Mouse (Mus musculus): ENCODE results near the gene Cyb5r4. TPM values are rescaled to one million over a fixed set of nuclear protein-coding genes. Genes with fewer than 3 reads are reported as not detected.
"Not testable (repeated sequence)": the region's sequence is repeated elsewhere in the genome, so short reads cannot be mapped to it uniquely, and the experiment has no call there.

Gene Cyb5r4
- polyA plus RNA-seq, 1 experiment from 2014 or later, result 42.6 TPM

GRCm38 (mm10) chr9:87049425-87049824, 27.6 kb downstream of the Cyb5r4 start:
- no peak for TF ChIP-seq CTCF (IDR thresholded peaks at IDR 0.05)
- no peaks in the 10 kb centered on the region for H3K9me3 ChIP-seq (ENCODE audit: low read length)
- no peak overlapping the region for H3K4me2 ChIP-seq (replicated peaks; ENCODE audit: low read depth, low read length)
- H3K36me3 ChIP-seq (ENCODE audit: insufficient read depth, low read length), result 0 out of 2 replicates have a peak, but pooled peaks cover 5% of the 10 kb centered on the region
- ATAC-seq (no peak), DNase-seq (ENCODE audit: low spot score) (peak; percentile 29)
- H3K27ac ChIP-seq (ENCODE audit: low read length), result no peak overlapping the region
- WGBS, result 74% methylated on average over 4 of the region's 4 CpGs
- H3K27me3 ChIP-seq (replicated peaks; ENCODE audit: insufficient read depth, low read length), result no peaks in the 10 kb centered on the region
- no peak overlapping the region for H3K4me3 ChIP-seq (ENCODE audit: low read depth, low read length)
- H3K4me1 ChIP-seq (ENCODE audit: insufficient read depth, low read depth, low read length), result no peaks in the 10 kb centered on the region
- no peak overlapping the region for H3K9ac ChIP-seq (replicated peaks; ENCODE audit: low read depth)

- no peak for ATAC-seq
Measured at GRCm38 (mm10) chr9:87055547-87056235, 33.9 kb downstream of the Cyb5r4 start.

GRCm38 (mm10) chr9:87062337-87062736, 40.5 kb downstream of the Cyb5r4 start:
- no peak for TF ChIP-seq CTCF (IDR thresholded peaks at IDR 0.05)
- no peak for TF ChIP-seq EP300 (IDR thresholded peaks at IDR 0.05)
- no peaks in the 10 kb centered on the region for H3K4me1 ChIP-seq (ENCODE audit: insufficient read depth, low read depth, low read length)
- H3K27ac ChIP-seq (ENCODE audit: low read length), result no peak overlapping the region
- H3K36me3 ChIP-seq (ENCODE audit: insufficient read depth, low read length), result peaks cover 20% of the 10 kb centered on the region; the same call in 1 of the 2 replicates
- no peak for ATAC-seq
- H3K4me3 ChIP-seq (ENCODE audit: low read depth, low read length), result no peak overlapping the region
- H3K27me3 ChIP-seq (replicated peaks; ENCODE audit: insufficient read depth, low read length), result no peaks in the 10 kb centered on the region
- no peak for DNase-seq (ENCODE audit: low spot score)
- WGBS, result 76% methylated on average over 5 of the region's 5 CpGs
- H3K9me3 ChIP-seq (ENCODE audit: low read length), result no peaks in the 10 kb centered on the region
- no peak overlapping the region for H3K4me2 ChIP-seq (replicated peaks; ENCODE audit: low read depth, low read length)
- H3K9ac ChIP-seq (replicated peaks; ENCODE audit: low read depth), result no peak overlapping the region

More at GRCm38 (mm10) chr9:87055547-87056235, 33.9 kb downstream of the Cyb5r4 start:
- H3K27ac ChIP-seq (ENCODE audit: low read length), result no peak overlapping the region
- H3K4me3 ChIP-seq (ENCODE audit: low read depth, low read length), result no peak overlapping the region
- TF ChIP-seq CTCF (IDR thresholded peaks at IDR 0.05), result no peak
- TF ChIP-seq EP300 (IDR thresholded peaks at IDR 0.05), result no peak
- peaks cover 19% of the 10 kb centered on the region; the same call in 1 of the 2 replicates for H3K36me3 ChIP-seq (ENCODE audit: insufficient read depth, low read length)
- H3K9me3 ChIP-seq (ENCODE audit: low read length), result no peaks in the 10 kb centered on the region
- no peak overlapping the region for H3K9ac ChIP-seq (replicated peaks; ENCODE audit: low read depth)
- H3K27me3 ChIP-seq (replicated peaks; ENCODE audit: insufficient read depth, low read length), result no peaks in the 10 kb centered on the region
- no peak overlapping the region for H3K4me2 ChIP-seq (replicated peaks; ENCODE audit: low read depth, low read length)
- 89% methylated on average over 11 of the region's 11 CpGs for WGBS
- no peaks in the 10 kb centered on the region for H3K4me1 ChIP-seq (ENCODE audit: insufficient read depth, low read depth, low read length)
- DNase-seq (ENCODE audit: low spot score), result no peak

DNA sequence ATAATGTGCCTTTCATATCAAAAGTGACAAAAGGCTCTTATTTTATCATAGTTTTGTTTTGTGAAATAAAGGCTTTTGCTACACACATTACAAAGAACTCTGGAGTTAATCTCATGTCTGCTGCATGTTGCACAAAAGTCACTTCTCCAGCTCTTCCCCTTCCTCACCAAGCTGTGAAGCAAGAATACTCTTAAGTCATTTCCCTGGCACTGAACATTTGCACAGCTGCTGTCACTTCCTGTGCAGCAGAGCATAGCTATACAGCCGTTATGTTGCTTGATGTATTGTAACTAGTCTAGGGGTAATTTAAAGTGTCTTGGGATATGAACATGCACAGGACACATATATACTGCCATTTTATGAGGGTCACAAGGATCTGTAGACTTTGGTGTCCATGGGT, 46.3 kb downstream of the Cyb5r4 start:
- H3K36me3 ChIP-seq (ENCODE audit: insufficient read depth, low read length), result peaks cover 10% of the 10 kb centered on the region; the same call in 1 of the 2 replicates
- 46% methylated on average over 1 of the region's 1 CpGs for WGBS
- no peak for ATAC-seq
- no peaks in the 10 kb centered on the region for H3K9me3 ChIP-seq (ENCODE audit: low read length)
- no peak for TF ChIP-seq CTCF (IDR thresholded peaks at IDR 0.05)
- H3K4me3 ChIP-seq (ENCODE audit: low read depth, low read length), result no peak overlapping the region
- H3K27me3 ChIP-seq (replicated peaks; ENCODE audit: insufficient read depth, low read length), result no peaks in the 10 kb centered on the region
- no peak overlapping the region for H3K9ac ChIP-seq (replicated peaks; ENCODE audit: low read depth)
- no peak overlapping the region for H3K27ac ChIP-seq (ENCODE audit: low read length)
- no peak overlapping the region for H3K4me2 ChIP-seq (replicated peaks; ENCODE audit: low read depth, low read length)
- no peaks in the 10 kb centered on the region for H3K4me1 ChIP-seq (ENCODE audit: insufficient read depth, low read depth, low read length)
- peak; percentile 22 for DNase-seq (ENCODE audit: low spot score)

GRCm38 (mm10) chr9:87071566-87071965, 49.8 kb downstream of the Cyb5r4 start:
- H3K27me3 ChIP-seq (replicated peaks; ENCODE audit: insufficient read depth, low read length); H3K27ac ChIP-seq (ENCODE audit: low read length); H3K9me3 ChIP-seq (ENCODE audit: low read length); H3K9ac ChIP-seq (replicated peaks; ENCODE audit: low read depth); H3K4me1 ChIP-seq (ENCODE audit: insufficient read depth, low read depth, low read length); H3K4me3 ChIP-seq (ENCODE audit: low read depth, low read length); H3K4me2 ChIP-seq (replicated peaks; ENCODE audit: low read depth, low read length); ATAC-seq; DNase-seq (ENCODE audit: low spot score); H3K36me3 ChIP-seq (ENCODE audit: insufficient read depth, low read length): not testable (repeated sequence)
- 93% methylated on average over 3 of the region's 3 CpGs for WGBS

GRCm38 (mm10) chr9:87077919-87078318, 56.1 kb downstream of the Cyb5r4 start:
- 14% methylated on average over 2 of the region's 2 CpGs for WGBS
- no peak for TF ChIP-seq EP300 (IDR thresholded peaks at IDR 0.05)
- TF ChIP-seq CTCF (IDR thresholded peaks at IDR 0.05), result no peak
- Histone ChIP-seq H3K9ac (replicated peaks; ENCODE audit: low read depth) (no peak overlapping the region), H3K4me1 (ENCODE audit: insufficient read depth, low read depth, low read length) (no peaks in the 10 kb centered on the region), H3K4me2 (replicated peaks; ENCODE audit: low read depth, low read length) (no peak overlapping the region), H3K4me3 (ENCODE audit: low read depth, low read length) (no peak overlapping the region), H3K9me3 (ENCODE audit: low read length) (no peaks in the 10 kb centered on the region), H3K27ac (ENCODE audit: low read length) (no peak overlapping the region), H3K36me3 (ENCODE audit: insufficient read depth, low read length) (no peaks in the 10 kb centered on the region), H3K27me3 (replicated peaks; ENCODE audit: insufficient read depth, low read length) (no peaks in the 10 kb centered on the region)
- ATAC-seq (no peak), DNase-seq (ENCODE audit: low spot score) (no peak)

All from lung, postnatal 0 days (tissue).